Mouse (Mus musculus) E14TG2a.4 (cell line): Measurements from ENCODE around the gene Rasl11a.
A peak's percentile ranks its signal among the peaks of the same experiment; 100 is the strongest.

ENCODE experiments used
- H3K27me3 ChIP-seq: 2 replicates; pipeline ENCODE4 v1.6.1; 2014; ENCODE audit warnings: low read length, control low read depth; ENCODE audit not compliant: insufficient read depth
- H3K36me3 ChIP-seq: 2 replicates; pipeline ENCODE4 v1.6.1; 2014; ENCODE audit warnings: low read length, control low read depth; ENCODE audit not compliant: insufficient read depth
- H3K4me1 ChIP-seq: replicated peaks from 2 replicates; pipeline ENCODE4 v1.6.1; 2014; ENCODE audit warnings: low read depth, low read length, control low read depth
- H3K4me3 ChIP-seq: replicated peaks from 2 replicates; pipeline ENCODE4 v1.5.1; 2014; ENCODE audit warnings: mild to moderate bottlenecking, low read length
- H3K9me3 ChIP-seq: 2 replicates; pipeline ENCODE4 v1.6.1; 2014; ENCODE audit warnings: low read length, control low read depth
- CTCF ChIP-seq: conservative IDR thresholded peaks from 2 replicates; pipeline ENCODE4 v1.5.1; 2014; ENCODE audit warnings: low read length
- NANOG ChIP-seq: IDR thresholded peaks from 2 replicates; pipeline ENCODE4 v1.6.1; 2014; ENCODE audit warnings: borderline replicate concordance, low read length, mixed read lengths
- POU5F1 ChIP-seq: IDR thresholded peaks from 2 replicates; pipeline ENCODE4 v1.6.1; 2014; ENCODE audit warnings: low read length, borderline replicate concordance

Rasl11a gene

DNA sequence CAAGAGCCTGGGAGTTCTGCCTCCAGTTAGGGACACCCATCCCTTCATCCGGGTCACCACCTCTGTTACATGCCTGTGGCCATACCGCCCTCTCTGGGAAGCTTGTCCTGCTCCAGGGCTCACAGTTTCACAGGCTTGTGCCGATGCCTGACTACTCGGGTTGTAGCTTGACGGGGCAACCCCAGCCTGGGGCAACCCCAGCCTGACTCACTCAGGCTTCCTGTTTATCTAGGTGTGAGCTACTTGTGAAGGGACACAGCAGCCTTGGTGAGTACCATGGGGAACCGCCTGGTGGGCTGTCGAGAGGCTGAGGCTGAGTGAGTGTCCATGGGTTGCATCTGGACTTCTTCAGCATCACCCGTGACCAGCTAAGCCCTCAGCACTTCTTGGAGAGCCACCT, 12.7 kb downstream of the Rasl11a start:
- no peak for TF ChIP-seq CTCF
- Histone ChIP-seq H3K27me3 (no peaks in the 10 kb centered on the region), H3K4me1 (peaks cover 49% of the 10 kb centered on the region), H3K9me3 (peaks cover 5% of the 10 kb centered on the region; the same call in 1 of the 2 replicates), H3K36me3 (no peaks in the 10 kb centered on the region), H3K4me3 (no peak overlapping the region)

DNA sequence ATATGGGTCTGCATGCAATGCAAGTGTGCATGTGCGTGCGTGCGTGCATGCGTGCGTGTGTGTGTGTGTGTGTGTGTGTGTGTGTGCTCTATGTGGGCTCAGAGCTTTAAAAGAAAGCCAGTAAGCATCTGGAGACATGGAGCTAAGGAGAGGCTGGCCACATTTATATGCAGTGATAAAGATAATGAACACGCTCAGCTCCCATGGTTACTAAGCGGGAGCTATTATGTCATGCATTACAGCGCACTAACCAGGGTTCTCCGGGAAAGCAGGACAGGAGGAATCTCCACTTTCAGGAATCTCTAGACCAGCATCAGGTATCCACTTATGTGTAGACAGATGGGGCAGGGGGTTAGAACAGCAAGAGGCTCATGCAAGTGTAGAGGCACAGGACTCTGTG, 13.9 kb downstream of the Rasl11a start:
- H3K4me1 ChIP-seq = peaks cover 43% of the 10 kb centered on the region
- no peak for TF ChIP-seq NANOG
- no peak for TF ChIP-seq POU5F1
- TF ChIP-seq CTCF = no peak
- H3K4me3 ChIP-seq = no peak overlapping the region
- H3K27me3 ChIP-seq = no peaks in the 10 kb centered on the region
- no peaks in the 10 kb centered on the region for H3K36me3 ChIP-seq
- H3K9me3 ChIP-seq = peaks cover 5% of the 10 kb centered on the region; the same call in 1 of the 2 replicates

GRCm38 (mm10) chr5:146859246-146859645, 14.4 kb downstream of the Rasl11a start:
- TF ChIP-seq NANOG = no peak
- TF ChIP-seq CTCF = no peak
- no peak for TF ChIP-seq POU5F1
- H3K27me3 ChIP-seq = no peaks in the 10 kb centered on the region
- peaks cover 5% of the 10 kb centered on the region; the same call in 1 of the 2 replicates for H3K9me3 ChIP-seq
- H3K36me3 ChIP-seq = no peaks in the 10 kb centered on the region
- no peak overlapping the region for H3K4me3 ChIP-seq
- peaks cover 43% of the 10 kb centered on the region for H3K4me1 ChIP-seq

- peaks cover 47% of the 10 kb centered on the region for H3K4me1 ChIP-seq
- peaks cover 5% of the 10 kb centered on the region; the same call in 1 of the 2 replicates for H3K9me3 ChIP-seq
- no peak for TF ChIP-seq NANOG
- TF ChIP-seq POU5F1 = no peak
- TF ChIP-seq CTCF = no peak
- no peaks in the 10 kb centered on the region for H3K27me3 ChIP-seq
- no peaks in the 10 kb centered on the region for H3K36me3 ChIP-seq
- H3K4me3 ChIP-seq = peak overlapping the region; percentile 60
Measured at GRCm38 (mm10) chr5:146860222-146860998, 15.5 kb downstream of the Rasl11a start.

DNA sequence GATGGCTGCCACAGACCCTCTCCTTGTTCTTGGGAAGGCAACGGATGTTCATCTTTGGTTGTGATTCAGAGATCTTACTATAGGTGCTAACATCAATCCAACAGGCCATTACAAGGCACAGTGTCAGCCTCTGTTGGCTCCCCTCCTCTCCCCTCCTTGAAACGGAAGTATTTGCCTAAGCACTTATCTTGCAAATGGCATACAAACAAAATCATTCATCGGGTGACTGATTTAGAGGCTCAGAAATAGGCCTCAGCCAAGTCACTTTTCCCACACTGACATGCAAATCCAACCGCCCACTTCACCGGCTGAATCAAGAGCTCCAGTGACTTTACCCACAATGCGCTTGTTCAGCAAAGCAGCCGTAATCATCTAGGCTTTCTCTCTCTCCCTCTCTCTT, 16.7 kb downstream of the Rasl11a start:
- TF ChIP-seq CTCF = no peak
- TF ChIP-seq POU5F1 = no peak
- 0 out of 2 replicates have a peak, but pooled peaks have one; percentile 11 for TF ChIP-seq NANOG
- Histone ChIP-seq H3K4me3 (peak overlapping the region; percentile 17; the same call in 1 of the 2 replicates), H3K9me3 (no peaks in the 10 kb centered on the region), H3K4me1 (peaks cover 51% of the 10 kb centered on the region), H3K36me3 (no peaks in the 10 kb centered on the region), H3K27me3 (no peaks in the 10 kb centered on the region)

DNA sequence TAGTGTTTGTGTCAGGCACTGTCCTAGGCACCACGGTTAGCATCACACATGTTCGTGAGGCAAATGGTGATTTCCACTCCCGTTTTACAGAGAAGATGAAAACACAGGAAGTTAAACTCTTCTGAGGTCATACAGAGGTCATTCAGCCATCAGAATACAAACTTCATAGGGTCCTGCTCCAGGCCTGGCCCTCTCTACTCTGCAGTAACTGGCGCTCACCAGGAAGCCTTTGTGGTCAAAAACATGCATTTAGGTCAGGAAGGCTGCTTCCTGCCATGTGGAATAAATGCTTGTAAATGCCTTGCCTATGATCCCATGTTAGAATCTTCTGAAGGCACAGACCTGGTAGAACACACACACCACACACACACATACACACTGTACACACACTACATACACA, 20.6 kb downstream of the Rasl11a start:
- TF ChIP-seq NANOG = no peak
- no peak for TF ChIP-seq CTCF
- TF ChIP-seq POU5F1 = no peak
- no peaks in the 10 kb centered on the region for H3K36me3 ChIP-seq
- H3K4me1 ChIP-seq = peaks cover 48% of the 10 kb centered on the region
- peaks cover 15% of the 10 kb centered on the region for H3K9me3 ChIP-seq
- H3K4me3 ChIP-seq = no peak overlapping the region
- no peaks in the 10 kb centered on the region for H3K27me3 ChIP-seq

DNA sequence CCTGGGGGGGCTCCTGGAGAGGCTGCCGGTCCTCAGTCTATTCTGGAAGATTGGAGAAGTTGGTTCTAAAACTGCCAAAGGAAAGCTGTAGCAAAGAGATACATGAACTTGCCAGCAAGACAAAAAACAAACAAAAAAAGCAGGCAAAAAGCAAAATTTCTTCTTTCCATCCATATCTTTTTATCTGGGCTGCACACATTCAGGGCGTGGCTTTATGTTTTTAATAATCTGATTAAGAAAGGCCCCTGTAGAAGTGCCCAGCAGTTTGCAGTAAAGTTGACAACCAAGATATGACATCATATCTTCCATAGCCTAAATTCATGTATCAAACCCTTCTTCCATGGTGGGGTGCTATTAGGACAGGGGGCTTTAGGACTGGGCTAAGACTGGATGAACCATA, 21.4 kb downstream of the Rasl11a start:
- peaks cover 40% of the 10 kb centered on the region for H3K4me1 ChIP-seq
- no peak for TF ChIP-seq POU5F1
- TF ChIP-seq CTCF = no peak
- no peak for TF ChIP-seq NANOG
- H3K9me3 ChIP-seq = peaks cover 23% of the 10 kb centered on the region
- H3K27me3 ChIP-seq = no peaks in the 10 kb centered on the region
- no peaks in the 10 kb centered on the region for H3K36me3 ChIP-seq
- H3K4me3 ChIP-seq = no peak overlapping the region

DNA sequence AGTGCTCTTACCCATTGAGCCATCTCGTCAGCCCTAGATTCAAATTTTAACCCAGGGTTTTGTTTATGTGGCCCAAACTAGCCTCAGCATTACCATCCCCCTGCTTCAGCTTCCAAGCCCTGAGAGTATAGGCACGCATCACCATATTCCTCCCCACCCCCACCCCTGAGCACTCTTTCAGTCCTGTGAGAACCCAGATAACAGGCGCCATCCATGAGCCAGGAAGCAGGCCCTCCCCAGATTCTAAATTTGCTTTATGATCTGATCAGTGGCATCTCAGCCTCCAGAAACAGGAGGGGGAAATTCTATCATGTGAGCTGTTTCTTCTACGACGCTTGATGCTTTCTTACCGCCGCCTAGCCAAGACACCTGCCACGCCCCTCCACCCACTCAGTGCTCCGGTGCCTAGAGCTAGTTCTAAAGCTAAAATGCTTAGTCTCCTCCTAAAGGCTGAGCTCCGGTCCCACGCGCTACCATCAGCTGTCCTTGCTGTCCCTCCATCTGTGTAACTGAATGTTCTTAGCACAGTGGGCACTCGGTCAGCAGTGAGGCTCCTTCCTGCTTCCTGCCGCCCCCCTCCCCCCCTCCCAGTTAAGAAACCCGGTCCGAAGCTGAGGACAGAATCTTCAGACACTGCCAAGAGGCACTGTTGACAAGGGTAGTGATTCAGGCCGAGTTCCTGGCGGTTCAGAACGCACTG, 22.5 kb downstream of the Rasl11a start:
- Histone ChIP-seq H3K36me3 (no peaks in the 10 kb centered on the region), H3K4me3 (peak overlapping the region; percentile 49), H3K27me3 (0 out of 2 replicates have a peak, but pooled peaks cover under 1% of the 10 kb centered on the region), H3K4me1 (peaks cover 29% of the 10 kb centered on the region), H3K9me3 (peaks cover 34% of the 10 kb centered on the region)
- no peak for TF ChIP-seq CTCF
- no peak for TF ChIP-seq POU5F1
- no peak for TF ChIP-seq NANOG
